Mouse (Mus musculus): ENCODE results near the gene Cntd1. TPM values are rescaled to one million over a fixed set of nuclear protein-coding genes. Genes with fewer than 3 reads are reported as not detected.

Gene Cntd1
- polyA plus RNA-seq, 1 experiment: 0.21 TPM

DNA sequence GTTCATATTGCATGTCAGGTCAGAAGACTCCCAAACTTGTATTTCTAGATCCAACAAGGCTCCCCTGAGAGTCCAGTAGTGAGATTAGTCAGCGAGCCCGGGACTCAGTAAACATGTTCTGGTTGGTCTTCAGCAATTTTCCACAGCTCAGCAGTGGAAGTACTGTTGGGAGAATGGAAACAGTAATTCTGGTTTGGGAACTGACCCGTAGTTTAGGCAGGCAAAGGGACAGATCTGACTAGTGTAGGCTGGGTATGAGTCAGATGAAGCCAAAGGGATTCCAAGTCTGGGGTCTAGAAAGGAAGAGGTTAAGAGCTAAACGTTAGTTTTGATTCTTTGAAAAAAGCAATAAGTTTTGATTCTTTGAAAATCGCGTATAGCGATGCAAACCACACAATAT lies 25.9 kb upstream of the Cntd1 start:
- under 1% methylated on average over 7 of the region's 7 CpGs for WGBS
- no peak for DNase-seq (ENCODE audit: low read depth, low spot score)

DNA sequence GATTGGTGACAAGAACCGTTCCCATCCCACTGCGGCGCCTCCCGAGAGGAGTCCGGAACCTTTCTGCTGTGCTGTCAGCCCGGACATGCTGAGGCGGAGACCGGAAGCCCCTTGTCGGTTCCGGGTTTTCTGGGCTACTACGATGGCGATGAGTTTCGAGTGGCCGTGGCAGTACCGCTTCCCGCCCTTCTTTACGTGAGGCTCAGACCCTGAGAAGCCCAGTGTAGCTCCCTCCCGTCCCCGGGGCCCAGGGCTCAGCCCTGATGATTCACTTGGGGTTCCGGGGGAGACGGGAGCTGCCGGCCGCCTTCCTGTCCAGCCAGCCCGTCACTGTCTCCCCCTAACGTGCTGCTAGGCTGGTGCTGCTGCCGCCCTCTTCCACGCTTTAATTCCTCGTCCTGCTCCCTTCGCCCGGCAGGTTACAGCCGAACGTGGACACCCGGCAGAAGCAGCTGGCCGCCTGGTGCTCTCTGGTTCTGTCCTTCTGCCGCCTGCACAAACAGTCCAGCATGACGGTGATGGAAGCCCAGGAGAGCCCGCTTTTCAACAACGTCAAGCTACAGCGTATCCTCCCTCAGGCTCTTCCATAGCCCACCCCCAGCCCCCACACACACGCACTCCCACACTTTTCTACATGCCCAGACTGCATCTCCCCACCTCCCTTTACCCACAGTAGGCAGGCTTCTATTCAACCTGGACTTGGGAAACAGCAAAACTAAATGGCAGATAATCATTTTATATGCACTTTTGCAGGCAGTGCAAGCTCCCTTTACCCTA lies 25.0 kb upstream of the Cntd1 start, which contains the start of gene Vps25:
Vps25 (plus strand) TSS at position 95 of the 777 bp plus-strand sequence.
- DNase-seq (ENCODE audit: low read depth, low spot score): no peak
- WGBS: under 1% methylated on average over 40 of the region's 40 CpGs

DNA sequence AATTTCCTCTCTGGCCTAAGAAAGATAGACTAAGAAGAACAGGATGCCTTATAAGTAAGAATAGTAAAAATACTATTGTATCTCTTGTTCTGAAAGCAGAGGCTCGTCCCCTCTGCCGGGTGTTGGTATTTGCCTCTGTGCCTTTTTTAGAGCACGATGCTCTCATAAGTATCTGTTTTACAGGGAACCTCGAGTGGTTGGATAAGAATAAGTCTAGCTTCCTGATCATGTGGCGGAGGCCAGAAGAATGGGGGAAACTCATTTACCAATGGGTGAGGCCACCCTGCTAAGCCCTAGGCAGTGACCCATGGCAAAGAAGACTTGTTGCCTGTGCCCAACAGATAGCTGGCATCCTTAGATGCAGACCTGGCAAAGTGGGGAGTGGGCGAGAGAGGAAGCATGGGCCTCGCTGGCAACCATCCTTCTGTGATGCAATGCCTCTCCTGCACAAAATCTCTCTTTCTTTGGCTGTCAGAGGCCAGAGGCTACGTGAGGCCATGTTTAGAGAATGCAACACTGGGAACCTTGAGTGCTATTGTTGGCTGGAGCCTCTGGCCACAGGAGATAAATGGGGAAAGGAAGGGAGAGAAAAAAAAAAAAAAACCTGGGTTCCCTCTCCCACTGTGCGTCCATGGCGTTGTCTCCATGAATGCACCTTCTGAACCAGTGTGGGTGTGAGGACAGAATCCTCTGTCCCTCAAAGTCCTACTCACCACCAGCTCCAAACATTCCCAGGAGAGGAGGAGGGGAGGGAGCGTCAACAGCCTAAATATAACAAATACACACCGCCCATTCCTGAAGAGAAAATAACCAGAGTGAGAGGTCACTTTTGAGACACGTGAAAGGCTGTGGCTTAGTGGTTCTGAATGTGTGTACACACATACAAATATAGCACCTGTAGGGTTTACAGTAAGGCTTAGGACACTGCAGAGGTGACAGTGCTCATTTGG lies 22.7 kb upstream of the Cntd1 start:
- no peak for DNase-seq (ENCODE audit: low read depth, low spot score)
- 87% methylated on average over 13 of the region's 13 CpGs for WGBS

DNA sequence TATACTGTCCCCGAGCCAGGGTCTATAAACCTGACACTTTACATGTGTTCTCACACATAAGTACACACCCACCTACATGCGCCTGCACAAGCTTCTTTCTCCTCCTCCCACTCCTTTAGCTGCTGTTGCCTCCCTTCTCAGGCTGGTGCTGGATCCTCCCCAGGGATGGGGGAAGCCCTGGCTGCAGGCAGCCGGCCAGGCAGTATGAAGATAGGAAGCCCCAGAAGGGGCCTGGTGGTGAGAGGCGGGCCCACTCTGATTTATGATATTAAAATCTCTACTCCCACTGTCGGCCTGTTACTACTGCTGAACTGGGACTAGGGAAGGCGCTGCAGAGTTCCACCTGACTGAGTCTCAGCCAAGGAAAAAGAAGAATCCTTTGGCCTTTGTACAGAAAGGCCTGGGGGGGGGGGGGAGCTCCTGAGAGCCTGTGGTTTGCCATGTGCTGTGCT lies 19.5 kb upstream of the Cntd1 start:
- WGBS: 16% methylated on average over 6 of the region's 6 CpGs
- DNase-seq (ENCODE audit: low read depth, low spot score): no peak

DNA sequence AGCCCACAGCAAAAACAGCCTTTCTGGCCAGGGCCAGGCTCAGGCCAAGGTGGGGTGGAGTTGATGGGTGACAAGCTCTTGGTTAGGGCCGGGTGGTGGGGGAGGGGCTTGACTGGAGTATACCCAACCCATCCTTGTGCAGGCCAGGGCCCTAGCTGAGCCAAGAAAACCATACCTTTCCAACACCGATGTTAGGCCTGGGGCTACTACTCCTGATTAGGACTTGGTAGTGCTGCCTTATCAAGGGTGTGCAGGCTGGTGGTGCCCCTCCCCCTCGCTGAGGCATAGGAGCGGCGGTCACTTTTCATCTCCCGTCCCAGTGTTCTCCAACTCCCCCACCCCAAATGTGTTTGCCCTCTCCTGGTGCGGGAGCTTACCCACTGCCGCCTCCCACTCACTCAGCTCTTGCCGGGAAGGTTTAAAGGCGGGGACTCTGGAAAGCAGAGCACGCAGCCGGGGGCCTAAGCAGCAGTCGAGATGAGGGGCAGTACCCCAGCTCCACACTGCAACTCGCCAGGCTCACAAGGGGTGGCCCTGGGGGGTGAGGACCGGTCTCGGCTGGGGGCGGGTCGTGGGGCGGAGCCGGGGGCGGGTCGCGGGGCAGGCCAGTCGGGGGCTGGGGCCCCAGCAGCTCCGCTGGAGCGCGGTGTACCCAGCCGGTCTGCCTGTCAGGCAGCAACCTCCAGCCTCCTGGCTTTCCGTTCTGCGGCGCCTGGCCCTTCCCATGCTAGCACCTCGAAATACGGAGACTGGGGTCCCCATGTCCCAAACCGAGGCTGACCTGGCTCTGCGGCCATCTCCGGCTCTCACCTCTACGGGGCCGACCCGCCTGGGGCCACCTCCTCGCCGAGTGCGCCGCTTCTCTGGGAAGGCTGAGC lies 18.6 kb upstream of the Cntd1 start, which contains the start of gene Wnk4:
Wnk4 (plus strand) TSS at position 620 of the 878 bp plus-strand sequence.
- DNase-seq (ENCODE audit: low read depth, low spot score): no peak

GRCm38 (mm10) chr11:101260826-101261380 lies 17.9 kb upstream of the Cntd1 start:
- no peak for DNase-seq (ENCODE audit: low read depth, low spot score)
- 1% methylated on average over 30 of the region's 30 CpGs for WGBS

More for the DNA sequence above, 18.6 kb upstream of the Cntd1 start, which contains the start of gene Wnk4:
- WGBS: 1% methylated on average over 43 of the region's 43 CpGs

- WGBS: 8% methylated on average over 24 of the region's 24 CpGs
- no peak for DNase-seq (ENCODE audit: low read depth, low spot score)
These were observed 16.4 kb upstream of the Cntd1 start for GRCm38 (mm10) chr11:101262272-101262967.

GRCm38 (mm10) chr11:101263138-101263988 lies 15.4 kb upstream of the Cntd1 start:
- DNase-seq (ENCODE audit: low read depth, low spot score): no peak
- WGBS: 61% methylated on average over 32 of the region's 32 CpGs

DNA sequence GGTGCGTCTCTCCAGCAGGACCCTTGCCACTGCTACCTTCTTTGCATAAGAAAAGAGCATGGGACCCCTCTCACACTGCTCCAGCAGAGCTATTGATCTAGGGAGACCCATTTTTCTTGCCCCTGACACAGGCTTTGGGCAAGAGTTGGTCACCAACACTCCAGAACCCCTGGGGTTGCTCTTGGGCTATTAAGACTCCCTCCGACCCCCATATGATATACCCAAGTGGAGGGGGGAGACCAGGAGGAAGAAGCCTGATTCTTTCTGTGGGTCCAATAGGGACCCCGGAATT lies 14.9 kb upstream of the Cntd1 start:
- 77% methylated on average over 3 of the region's 3 CpGs for WGBS
- DNase-seq (ENCODE audit: low read depth, low spot score): no peak

GRCm38 (mm10) chr11:101264954-101265471 lies 13.8 kb upstream of the Cntd1 start:
- 67% methylated on average over 31 of the region's 31 CpGs for WGBS
- DNase-seq (ENCODE audit: low read depth, low spot score): no peak

DNA sequence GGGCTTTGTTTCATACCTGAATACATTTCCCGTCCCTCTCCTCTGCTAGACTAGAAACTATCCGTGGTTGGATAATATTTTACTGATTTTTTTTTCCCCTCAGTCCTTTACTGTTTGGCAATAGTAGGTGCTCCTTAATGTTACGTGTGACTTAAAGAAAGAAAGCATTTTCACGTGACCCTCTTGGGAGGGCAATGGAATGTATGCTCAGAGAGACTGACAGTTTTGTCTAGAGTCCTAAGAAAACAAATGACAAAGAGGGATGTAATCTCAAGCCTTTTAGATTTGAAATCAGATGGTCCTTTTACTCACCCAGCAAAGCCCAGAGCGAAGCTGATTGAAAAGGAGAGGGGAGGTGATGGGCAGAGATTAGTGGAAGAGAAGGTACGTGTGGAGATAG lies 12.9 kb upstream of the Cntd1 start:
- no peak for DNase-seq (ENCODE audit: low read depth, low spot score)
- 72% methylated on average over 6 of the region's 6 CpGs for WGBS

DNA sequence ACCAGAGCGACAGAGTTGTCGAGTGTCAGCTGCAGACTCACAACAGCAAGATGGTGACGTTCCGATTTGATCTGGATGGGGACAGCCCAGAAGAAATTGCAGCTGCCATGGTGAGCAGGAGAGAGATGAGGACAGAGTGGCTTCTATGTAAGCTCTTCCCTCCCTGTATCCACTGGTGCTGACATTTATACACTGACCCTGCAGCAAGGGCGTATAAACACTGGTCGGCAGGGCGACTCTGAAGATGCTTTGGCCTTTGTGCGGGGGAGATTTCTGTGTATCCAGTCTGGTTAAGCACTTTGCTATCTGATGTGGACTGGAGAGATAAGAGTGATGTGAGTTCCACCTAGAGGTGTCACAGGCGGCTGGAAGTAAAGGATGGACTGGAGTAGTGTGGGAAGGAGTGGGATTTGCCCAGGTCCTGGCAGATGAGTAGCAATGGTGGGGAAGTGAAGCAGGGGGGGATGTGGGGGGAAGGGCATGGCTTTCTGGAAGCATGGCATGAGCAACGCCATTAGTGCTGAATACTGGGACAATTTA lies 9.2 kb upstream of the Cntd1 start:
- WGBS: 44% methylated on average over 10 of the region's 10 CpGs
- DNase-seq (ENCODE audit: low read depth, low spot score): no peak

DNA sequence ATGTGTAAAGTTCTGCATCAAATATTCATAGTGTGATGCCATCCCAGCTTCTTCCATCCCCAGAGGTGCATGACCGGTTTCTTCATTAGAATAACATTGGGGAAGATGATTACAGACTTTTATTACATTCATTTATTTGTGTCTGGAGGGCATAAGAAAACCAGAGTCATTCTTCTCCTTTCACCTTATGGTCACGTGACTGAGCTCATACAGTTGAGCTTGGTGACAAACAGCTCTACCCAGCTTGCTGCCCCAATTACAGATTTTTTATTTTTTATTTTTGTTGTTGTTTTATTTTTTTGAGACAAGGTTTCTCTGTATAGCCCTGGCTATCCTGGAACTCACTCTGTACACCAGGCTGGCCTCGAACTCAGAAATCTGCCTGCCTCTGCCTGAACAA lies 6.4 kb upstream of the Cntd1 start:
- WGBS: 81% methylated on average over 3 of the region's 3 CpGs
- no peak for DNase-seq (ENCODE audit: low read depth, low spot score)

DNA sequence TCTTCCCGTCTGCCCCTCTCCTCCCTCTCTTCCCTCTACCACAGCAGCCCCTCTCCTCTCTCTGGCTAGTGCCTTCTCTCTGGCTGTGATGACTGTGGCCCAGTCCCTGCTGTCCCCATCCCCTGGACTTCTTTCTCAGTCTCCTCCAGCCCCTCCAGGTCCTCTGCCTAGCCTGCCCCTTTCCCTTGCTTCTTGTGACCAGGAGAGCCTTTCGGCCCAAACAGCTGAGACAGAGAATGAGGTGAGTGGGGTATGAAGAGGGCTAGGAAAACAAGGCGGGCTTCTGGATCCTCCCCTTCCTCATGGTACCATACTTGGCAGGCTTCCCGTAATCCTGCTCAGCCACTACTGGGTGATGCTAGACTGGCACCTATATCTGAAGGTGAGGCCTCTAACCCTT lies 3.5 kb upstream of the Cntd1 start:
- WGBS: 66% methylated on average over 4 of the region's 4 CpGs

GRCm38 (mm10) chr11:101276319-101277070 lies 2.3 kb upstream of the Cntd1 start:
- DNase-seq (ENCODE audit: low read depth, low spot score): no peak
- 45% methylated on average over 27 of the region's 27 CpGs for WGBS

More for the DNA sequence above, 3.5 kb upstream of the Cntd1 start:
- no peak for DNase-seq (ENCODE audit: low read depth, low spot score)

DNA sequence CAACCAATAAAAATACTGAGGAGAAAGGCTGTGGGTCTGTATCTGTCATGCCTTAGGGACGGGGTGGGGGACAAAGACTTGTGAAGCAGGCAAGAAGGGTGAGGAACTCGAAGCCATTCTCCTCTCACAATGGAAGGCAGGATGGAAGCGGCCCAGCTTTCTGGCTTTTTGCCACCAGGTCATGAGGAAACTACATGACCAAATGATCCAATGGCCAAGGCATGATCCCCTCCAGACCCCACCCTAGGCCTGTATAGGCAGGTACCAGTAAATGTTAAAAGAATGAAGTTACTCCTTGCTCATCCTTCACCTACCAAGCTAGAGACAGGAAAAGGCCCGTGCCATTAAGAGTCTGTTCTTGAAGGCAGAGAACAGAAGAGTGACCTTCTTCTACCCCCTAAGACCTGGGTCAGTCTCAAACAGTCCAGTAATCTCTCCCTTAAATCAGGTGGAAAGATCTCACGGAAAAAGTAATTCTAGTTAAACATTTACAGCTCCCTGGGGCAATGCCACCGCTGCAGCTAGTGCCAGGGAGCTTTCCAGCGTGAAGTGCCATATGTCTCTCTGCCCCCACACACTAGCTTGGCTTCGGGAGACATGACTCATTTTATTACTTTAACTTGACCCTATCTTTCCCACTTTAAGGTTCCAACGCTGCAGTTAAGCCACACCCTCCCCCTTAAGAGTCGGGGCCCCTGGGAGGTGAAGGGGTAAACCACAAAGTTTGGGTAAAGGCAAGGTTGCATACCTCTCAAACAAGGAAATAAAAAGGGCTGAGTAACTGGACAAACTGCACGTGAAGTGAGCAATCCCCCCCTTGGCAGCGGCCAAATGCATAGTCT lies 1.2 kb upstream of the Cntd1 start:
- DNase-seq (ENCODE audit: low read depth, low spot score): peak; percentile 85
- 25% methylated on average over 12 of the region's 12 CpGs for WGBS
